Mouse (Mus musculus) cerebellum, postnatal 10 days (tissue): ENCODE data around the gene Slc38a10.

Source experiments
- DNase-seq, 2 experiments: peaks; one replicate each; pipeline ENCODE4 v3.0.0; 2021; ENCODE audit warnings: mixed read lengths in 2 of 2

Slc38a10 gene

DNA sequence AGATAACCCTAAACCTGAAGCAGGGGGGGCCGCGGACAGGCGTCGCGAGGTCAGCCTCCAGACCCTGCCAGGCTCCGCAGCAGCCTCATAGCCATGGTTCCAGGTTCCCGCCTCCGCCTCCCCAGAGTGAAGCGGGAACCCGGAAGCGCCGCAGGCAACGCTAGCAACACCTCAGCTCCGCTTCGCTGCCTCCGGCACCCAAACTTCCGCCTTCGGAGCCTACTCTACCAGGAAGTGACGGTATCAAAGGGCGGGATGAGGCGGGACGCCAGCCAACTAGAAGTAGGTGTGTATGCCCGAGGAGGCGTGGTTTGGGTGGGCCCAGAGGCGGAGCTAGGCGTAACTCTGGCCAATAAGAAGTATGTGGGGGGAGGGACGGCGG, at the start of gene Slc38a10:
Slc38a10 (minus strand) TSS at position 234 of the 382 bp plus-strand sequence.
- peak; percentile 100 for DNase-seq

DNA sequence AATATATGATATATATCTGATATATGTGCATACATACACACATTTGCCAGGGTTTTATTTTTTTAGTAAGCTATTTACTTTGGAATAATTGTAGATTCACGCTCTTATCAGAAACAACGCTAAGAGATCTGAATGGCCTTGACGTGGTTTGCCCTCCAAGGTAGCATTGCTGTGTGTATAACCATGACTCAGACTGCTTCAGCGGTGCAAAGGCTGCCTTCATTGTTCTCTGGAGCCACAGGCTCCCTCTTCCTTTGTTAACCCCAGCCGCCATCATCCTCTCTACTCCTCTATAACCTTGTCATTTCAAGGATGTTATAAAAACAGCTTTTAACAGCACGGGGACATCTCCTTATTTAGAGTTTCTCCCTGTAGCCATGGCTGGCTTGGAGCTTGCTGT, 49.5 kb upstream of the Slc38a10 start:
- DNase-seq: no peak

DNA sequence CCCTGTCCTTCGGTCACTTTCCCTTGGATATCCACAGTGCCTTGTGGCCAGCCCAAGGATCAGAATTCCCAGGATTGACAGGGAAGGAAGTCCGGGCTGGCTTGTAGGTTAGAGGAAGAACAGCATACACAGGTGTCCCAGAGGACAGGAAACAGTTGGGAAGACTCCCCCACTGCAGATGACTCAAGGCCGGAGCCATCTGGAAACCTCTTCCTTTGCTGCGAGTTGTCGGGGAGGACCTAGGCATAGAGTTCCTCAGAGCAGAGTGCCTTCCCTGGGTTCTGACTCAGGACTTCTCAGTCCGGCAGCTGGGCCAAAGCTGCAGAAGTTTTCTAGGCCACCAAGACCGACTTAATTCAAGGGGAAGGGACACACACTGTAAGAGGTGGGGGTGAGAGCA, 48.6 kb upstream of the Slc38a10 start:
- no peak for DNase-seq

GRCm38 (mm10) chr11:120198831-120199230, 47.7 kb upstream of the Slc38a10 start:
- no peak for DNase-seq

DNA sequence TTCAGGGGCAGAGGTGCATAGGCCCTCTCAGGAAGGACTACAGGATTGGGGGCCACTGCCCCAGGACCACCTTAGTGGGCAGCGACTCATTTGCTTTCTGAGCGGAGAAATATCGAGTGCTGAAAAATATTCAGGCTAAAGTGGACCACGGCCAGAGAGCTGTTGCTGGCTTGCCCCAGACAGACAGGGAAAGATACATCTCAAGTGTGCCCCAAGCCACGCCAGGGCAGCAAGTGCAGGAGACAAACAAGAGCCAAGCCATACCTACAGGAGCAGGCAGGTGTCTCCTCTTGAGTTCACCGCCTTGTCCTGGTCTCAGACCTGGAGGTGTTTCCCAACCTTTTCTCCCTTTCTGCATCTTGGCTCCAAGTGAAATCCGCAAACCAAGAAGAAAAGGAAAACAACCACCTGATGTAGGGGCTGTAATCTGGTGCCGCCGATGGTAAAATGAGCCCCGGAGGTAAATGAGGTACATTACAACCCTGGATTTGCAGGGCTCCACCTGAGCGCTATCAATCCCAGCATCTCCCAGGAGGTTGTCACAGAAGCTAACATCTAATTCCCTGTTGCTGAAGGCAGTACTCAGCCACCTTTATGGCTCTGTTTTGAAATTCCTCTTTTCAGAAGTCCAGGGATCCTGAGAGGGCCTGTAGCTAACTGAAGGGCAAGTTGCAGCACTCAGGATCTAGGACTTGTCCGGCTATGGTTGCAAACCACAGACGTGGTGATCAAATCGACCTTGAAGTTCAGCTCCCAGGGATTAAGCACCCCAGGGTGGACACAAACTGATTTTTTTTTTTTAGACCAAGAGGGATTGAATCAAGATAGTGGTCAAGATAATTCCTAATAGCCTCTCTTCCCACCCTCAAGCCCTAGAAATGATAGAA, 39.6 kb upstream of the Slc38a10 start:
- DNase-seq: peak; percentile 41 to 53

DNA sequence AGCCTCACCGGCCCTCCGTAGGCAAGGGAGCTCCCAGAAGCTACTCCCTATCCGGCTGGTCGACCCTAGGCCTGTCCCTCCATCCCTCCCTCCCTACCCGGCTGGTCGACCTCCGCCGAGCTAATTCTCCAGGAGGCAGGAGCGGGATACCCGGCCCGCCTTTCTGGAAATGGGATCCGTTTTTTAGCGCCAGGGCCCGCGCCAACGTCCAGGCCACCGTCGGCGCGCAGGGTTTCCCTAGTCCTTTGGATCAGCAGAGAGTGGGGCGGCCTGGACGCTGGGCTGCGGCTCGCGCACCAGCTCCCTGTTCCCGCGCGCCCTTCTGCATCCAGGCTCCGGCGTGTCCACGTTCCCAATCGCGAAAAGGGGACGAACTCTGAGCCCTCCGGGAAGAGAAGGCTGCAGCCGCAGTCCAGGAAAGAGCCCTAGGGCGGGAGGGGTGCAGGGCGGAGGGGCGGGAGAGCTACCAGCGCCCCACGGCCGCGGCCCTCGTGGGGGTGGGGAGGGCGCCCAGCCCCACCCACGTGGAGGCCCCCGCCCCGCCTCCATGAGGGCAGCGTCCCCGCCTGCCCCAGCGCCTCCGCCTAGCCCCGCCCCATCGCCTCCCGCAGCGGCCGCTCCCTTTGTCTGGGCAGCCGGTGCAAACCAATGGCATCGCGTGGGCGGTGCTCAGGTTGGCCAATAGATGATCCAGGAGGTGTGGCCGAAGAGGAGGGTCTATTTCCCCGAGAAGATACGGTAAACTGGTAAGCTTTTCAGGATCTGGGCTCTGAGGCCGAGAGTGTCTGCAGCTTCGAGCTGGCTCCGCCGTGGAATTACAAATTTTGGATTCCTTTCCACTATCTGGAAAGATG, 38.5 kb upstream of the Slc38a10 start:
- peak; percentile 100 for DNase-seq

GRCm38 (mm10) chr11:120188481-120189441, 37.6 kb upstream of the Slc38a10 start:
- DNase-seq: peak; percentile 78 to 83

- peak; percentile 67 to 76 for DNase-seq
These were observed 36.9 kb upstream of the Slc38a10 start for GRCm38 (mm10) chr11:120188102-120188480.

DNA sequence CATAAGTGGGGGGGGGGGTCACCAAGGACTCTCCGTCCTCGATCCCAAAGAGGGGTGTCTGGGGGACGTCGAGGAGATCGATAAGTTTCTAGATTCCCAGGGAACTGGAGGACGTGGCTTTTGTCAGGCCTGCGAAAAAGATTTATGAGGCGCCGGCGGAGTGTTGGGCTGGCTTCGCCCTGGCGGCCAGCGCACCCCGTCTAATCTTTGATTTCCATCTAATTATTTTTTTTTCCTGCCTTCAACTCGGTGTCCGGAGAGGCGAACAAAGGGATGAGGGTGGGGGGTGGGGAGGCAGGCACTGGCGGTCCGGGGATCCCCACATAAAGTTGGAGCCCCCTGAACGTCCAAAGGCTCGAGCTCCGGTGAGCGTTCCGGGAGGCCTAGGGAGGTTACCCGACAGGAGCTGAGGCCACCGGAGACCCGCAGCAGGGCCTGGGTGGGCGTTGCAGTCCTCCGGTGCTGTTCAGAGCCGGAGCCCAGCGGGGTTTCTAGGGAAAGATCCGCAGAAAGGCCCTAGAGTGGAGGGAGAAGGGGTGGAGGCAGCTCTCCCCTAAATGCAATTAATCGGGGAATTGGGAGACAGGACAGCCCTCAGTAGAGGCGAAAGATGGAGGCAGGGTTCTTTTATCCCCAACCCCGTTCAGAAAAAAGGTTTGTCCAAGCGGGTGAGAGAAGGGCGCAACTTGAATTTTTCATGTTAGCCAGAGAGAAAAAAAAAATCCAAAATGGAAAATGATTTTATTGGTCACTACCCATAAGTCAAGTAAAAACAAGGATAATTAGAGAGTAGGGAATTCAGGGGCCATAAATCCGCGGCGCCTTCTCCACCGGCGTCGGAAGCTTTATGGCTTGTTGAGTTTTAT, 36.3 kb upstream of the Slc38a10 start:
- peak; percentile 72 to 73 for DNase-seq

DNA sequence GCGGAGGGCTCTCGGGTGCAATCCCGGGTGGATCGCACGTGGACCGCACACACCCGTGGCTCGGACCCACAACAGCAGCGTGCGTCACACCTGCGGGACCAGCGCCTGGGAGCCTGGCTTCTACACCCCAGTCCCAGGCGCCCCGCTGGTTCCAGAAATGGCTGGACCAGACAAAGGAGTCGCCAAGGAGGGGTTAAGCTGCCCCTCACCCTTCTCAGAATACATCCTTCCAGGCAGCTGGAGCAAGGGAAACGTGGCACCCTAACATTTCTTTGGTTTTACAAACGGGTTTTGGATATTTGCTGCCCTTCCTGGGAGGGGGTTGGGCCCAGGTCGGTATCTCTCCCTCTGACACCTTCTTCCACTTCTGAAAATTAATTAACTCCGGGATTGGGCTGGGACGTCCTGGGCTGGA, 35.7 kb upstream of the Slc38a10 start:
- peak; percentile 82 for DNase-seq

GRCm38 (mm10) chr11:120186145-120186740, 35.1 kb upstream of the Slc38a10 start:
- DNase-seq: peak in 1 of 2 experiments; percentile 32

DNA sequence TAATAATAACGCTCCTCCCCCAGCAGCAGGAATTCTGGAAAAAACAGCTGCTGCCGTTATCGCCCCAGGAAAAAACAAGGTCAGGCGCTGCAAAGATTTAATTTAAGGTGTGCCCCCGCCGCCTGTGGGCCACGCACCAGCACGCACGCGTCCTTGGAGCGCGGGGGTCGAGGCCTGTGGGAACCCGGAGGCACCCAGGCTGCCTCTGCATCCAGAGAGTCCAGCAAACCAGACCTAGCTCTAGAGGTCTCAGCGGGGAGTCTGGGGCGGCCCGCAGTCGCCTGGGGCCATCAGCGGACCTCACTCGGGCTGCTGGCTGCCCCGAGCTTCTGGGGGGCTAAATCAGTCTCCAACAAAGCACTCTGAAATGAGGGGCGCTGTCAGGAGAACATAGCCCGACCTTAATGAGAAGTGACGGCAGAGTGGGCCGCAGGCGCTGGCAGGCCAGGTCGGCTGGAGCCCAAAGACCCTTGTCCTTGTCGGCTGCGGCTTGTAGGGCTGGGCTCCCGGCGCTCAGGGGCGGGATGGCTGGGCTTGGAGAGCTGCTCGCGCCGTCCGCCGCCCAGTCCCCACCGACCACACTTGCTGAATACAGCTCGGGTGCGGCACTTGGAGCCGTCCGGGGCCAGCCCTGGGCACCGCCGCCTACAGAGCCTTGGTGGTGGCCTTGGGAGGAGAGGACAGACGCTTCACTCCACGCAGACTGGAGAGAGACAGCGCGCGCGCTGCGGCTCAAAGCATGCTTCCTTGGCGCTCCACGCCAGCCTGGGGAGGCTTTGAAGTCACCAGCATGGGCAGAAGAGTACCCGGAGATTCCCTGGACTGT, 34.4 kb upstream of the Slc38a10 start:
- DNase-seq: peak; percentile 72 to 76

GRCm38 (mm10) chr11:120184371-120185315, 33.5 kb upstream of the Slc38a10 start:
- DNase-seq: peak; percentile 66 to 69

DNA sequence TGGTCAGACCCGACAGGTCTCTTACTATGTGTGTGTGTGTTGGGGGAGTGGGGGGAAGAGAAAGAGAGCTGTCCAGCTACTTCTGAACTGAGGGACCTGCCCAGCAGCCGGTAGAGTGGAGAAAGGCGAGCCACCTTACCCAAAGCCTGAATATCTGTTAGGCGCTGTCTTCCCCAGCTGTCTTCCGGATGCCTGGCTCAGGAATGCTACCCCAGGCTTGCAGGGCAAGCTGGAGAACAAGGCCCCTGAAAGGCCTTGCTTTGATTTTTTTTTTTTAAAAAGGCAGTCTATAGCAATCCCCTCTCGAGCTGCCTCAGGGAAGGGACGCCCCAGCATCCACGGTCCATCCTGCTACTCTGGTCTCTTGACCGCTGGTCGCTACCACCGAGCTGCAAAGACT, 32.6 kb upstream of the Slc38a10 start:
- DNase-seq: no peak

- no peak for DNase-seq
These were observed 32.0 kb upstream of the Slc38a10 start for GRCm38 (mm10) chr11:120183180-120183579.

DNA sequence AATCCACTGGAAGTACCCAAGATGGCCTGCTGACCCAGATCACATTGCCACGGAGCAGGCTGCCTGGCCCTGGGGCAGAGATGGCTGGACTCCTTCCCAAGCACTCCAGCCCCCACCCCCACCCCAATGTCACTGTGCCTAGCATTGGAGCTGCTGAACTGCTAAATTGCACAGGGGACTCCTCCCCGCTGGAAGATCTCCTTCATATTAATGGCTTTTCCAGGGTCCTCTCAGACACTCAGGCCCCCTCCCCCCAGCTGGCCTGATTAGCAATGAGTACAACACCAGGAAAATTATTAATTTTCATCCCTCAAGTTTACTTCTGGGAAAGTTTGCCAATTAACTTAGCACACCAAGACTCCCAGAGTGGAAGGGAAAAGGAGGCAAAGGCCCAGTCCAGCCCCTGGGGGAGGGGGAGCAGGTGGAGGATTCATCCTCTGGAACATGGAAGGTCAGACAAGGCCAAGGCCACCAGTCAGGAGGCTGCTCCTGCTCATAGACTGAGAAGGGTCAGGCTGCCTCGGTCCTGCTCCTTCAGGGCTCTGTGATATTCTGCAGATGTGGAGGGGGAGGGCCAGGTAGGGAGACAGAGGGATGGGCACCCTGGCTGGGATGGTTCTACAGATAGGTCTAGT, 31.4 kb upstream of the Slc38a10 start:
- peak; percentile 53 to 54 for DNase-seq

DNA sequence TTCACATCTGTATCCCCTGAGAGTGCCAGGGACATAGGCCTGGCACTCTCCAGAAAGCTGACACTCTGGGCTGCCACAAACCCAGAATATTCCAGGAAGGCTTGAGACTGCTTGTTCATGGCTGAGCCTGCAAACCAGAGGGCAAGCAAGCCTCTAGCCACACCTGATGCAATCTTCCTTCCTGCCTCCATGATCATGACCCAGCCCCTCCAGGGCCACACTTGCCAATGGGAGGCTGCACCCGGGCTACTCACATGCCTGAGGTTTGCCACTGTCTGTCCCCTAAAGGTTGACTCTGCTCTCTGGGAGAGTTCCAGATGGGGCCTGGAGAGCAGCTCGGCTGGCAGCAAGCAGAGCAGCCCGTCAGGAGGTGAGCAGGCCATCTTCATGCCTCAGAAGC, 30.2 kb upstream of the Slc38a10 start:
- no peak for DNase-seq

DNA sequence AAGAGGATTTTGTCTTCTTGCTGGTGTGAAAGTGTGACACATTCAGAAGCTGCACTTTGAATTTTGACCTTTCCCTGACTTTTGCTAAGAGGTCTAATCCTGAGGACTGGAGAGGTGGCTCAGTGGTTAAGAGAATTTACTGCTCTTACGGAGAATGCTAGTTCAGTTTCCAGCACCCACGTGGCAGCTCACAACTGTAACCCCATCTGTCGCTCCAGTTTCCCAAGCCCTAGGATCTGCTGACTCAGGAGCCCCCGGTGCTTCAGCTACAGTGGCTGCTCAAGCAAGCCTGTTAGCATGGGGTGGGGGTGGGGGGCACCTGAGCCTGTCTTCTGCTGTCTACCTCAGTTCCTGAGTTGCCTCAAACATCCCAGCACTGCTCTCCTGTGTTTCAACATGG, 28.2 kb upstream of the Slc38a10 start:
- no peak for DNase-seq
